Mouse (Mus musculus) bone marrow, adult 2 months (tissue): Measurements from ENCODE around the gene Pdia4.
"Not testable (repeated sequence)": the region's sequence is repeated elsewhere in the genome, so short reads cannot be mapped to it uniquely, and the experiment has no call there.

ENCODE experiments used
- CTCF ChIP-seq: fragments of 200-500 bp; IDR thresholded peaks from 2 replicates; pipeline ENCODE4 v1.5.1; 2011; ENCODE audit warnings: low read length, control low read depth; ENCODE audit not compliant: control insufficient read depth, insufficient read depth
- POLR2A ChIP-seq: fragments of 200-500 bp; IDR thresholded peaks from 2 replicates; pipeline ENCODE4 v1.6.1; 2011; ENCODE audit warnings: low read depth, mild to moderate bottlenecking, control low read depth, low read length, borderline replicate concordance; ENCODE audit not compliant: control insufficient read depth

GRCm38 (mm10) chr6:47768520-47768919 lies 44.7 kb downstream of the Pdia4 start:
- TF ChIP-seq POLR2A, CTCF: not testable (repeated sequence)
